Mouse (Mus musculus): Measurements from ENCODE around the gene Cacnb4.

Cacnb4 gene

DNA sequence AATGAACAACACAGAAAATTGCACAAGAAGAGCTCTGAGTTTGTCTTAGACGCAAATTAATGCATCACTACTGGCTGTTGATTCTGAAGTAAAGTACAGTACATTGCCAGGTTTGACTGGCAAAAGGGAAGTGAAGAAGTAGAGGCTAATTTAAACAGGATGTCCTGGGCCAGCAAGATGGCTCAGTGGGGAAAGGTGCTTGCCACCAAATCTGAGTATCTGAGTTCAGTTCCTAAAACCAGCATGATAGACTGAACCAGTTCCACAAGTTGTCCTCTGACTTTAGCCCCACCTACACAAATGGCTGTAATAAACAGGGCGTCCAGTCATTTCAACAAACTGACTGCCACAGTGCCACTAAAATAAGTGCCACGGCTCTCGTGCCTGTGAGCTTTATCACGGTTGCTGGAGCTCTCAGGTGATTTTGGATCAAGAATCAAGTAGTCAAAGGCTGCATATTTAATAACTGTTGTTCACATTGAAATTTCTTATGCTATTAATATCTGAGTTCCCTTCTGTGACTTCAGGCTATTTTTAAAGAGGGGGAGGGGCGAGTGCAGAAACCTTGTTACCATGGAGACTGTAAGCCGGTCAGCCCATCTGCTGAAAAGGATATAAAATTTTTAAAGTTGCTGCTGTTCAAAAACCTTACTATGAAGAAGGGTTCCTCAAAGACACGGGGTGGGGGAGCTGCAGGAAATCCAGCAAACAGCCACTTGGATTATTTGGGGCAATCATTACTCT, 29.2 kb downstream of the Cacnb4 start:
- DNase-seq (ENCODE audit: low spot score) = no peak

DNA sequence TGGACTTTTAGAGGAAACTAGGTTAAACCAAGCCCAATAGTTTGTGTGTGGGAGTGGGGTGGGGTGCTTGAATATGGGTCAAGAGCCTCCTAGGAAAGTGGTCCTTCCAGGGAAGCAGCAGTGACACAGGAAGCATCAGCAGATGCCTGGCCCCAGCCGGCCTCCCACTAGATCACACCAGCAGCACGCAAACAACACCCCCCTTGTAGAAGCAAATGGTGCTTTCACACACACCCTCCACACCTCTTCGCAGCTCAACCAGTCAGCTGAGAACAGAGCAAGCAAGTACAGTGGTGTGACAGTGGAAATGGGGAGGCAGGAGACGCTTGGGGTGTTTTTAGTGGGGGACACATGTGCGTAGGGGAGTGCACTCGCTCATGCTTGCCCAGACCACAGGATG, 33.0 kb downstream of the Cacnb4 start:
- no peak for DNase-seq (ENCODE audit: low spot score)

DNA sequence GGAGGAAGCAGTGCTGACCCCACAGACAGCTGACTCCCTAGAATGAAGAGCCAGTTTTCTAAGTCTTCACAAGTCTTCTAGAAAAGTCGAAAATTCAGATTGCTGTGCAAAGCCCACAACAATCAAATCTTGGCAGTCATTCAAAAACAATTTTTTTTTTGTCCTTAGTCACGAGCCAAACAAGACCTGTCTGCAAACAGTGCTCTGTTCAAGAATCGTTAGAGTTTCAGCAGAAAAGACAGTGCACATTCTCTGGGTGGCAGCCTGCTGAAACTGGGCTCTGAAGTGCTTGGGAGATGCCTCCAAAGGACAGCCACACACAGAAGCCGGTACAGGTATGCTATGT, 37.1 kb downstream of the Cacnb4 start:
- DNase-seq (ENCODE audit: low spot score) = no peak

DNA sequence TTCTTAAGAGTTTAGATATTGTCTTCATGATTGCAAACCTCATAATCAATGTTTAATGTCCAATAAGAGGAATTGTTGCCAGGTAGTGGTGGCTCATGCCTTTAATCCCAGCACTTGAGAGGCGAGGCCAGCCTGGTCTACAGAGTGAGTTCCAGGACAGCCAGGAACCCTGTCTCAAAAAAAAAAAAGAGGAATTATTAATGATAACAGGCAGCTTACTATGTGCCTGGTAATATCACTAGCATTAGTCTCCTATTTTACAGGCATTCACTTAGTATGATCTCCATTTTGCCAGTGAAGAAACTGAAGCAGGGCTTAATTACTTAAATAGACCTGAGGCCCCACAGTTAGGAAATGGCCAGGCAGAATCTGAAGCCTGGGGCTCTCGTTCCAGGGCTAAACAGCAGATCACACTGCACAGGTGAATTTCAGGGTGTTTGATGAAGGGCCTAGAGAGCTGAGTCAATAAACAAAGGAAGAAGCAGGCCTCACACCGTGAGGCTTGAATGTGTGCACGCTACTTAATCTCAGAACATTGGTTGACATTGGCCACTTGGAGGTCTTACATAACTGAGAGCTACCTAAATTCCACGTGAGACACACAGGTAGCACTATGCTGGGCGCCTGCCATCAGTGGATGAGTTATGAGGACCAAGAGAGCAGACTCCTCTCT, 37.6 kb downstream of the Cacnb4 start:
- no peak for DNase-seq (ENCODE audit: low spot score)

DNA sequence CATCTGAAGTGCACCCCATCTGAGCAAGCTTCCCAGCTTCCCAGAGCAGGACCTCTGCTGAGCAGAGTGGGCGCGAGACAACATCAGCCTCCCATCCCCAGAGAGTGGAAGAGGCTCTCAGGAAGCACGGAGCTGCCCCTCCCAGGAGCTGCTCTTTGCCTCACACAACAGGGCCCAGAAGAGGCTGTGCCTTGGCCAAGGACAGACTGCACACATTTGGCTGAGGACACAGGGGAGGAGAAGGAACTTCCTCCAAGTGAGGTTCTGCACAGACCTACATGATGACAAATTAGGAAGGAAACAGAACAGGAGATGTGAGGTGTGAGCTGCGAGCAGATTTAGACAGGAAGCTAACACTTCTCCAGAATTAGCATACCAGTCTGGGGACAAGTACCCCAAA, 38.4 kb downstream of the Cacnb4 start:
- no peak for DNase-seq (ENCODE audit: low spot score)

DNA sequence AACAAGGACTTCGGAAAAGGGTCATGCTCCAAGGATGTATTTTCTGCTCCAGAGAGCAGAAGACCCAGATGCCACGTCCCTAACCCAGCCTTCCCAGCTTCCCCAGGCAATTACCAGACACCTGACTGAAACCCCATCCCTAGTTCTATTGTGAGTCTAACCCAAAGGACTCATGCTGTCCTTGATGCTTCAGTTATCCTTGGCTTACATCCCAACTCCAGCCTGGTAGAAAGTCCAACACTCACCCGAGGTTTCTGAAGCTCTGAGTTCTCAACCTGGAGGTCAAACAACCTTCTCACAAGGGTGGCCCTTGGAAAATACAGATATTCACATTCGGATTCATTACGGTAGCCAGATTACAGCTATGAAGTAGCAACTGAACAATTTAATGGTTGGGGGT, 40.6 kb downstream of the Cacnb4 start:
- no peak for DNase-seq (ENCODE audit: low spot score)

DNA sequence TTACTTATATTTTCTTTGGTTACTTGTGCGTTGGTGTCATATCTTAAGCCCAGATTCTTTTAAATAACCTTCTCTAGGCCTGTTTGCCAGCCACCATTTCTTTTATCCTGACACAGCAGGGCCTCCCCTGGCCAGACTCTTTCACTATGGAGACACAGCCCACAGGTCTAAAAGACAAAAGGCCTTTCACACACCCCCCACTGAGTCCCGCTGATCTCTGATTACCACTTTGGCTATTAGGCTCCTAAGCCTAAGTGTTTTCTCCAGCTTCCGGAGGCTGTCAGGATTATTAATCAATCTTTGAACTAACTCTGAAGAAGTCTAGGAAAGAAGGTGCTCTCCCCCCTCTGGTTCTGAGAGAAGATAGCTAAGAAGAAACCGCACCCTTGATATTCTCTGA, 41.3 kb downstream of the Cacnb4 start:
- DNase-seq (ENCODE audit: low spot score) = no peak

DNA sequence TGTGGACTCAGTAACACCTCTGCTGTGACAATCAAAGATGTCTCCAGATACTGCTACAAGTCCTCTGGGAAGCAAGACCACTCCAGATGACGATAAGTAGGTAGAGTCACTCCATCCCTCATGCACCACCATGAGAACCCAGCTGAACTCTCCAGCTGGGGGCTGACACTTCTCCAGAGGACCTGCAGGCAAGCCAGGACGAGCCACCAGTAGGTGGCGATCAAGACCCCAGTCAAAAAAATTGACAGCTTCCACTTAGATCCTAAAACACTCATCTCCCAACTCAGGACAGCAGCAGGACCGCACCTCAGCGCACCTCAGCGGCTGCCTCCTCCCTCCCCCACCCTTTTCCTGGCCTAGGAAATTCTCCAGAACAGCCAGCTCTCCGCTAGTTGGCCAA, 43.8 kb downstream of the Cacnb4 start:
- DNase-seq (ENCODE audit: low spot score) = peak; percentile 27

DNA sequence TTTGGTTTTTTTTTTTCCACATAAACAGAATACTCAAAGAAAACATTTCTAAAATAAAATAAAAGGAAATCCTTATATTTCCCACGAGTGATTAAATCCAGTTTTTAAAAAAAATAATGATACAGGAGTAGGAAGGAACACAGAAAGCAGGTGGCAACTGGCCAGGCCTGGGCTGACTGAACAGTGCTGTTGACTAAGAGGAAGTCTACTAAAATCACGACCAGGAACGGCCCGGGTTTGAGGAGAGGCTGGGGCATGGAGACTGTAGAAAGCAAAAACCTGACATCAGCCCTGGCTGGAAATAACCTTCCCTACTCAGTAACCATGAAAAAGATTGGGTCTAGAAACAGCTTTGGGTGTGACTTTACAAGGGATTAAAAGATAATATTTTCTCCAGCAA, 48.4 kb downstream of the Cacnb4 start:
- DNase-seq (ENCODE audit: low spot score) = no peak

DNA sequence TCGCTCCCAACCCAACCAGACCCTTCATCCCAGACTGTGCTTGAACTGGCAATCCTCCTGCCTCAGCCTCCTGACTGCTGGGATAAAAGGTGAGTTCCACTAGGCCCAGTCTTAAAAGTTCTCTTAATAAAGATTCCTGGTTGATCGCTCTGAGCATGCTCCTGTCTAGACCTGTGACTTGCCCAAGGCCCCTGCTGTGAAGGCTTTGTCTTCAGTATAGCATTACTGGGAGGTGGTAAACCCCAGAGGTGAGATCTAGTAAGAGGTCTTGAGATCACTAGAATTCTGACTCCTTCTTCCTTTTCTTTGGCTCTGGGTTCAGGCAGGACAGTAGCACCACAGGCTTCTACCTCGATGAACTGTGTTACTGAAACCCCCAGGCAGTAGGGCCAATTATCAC, 50.4 kb downstream of the Cacnb4 start:
- DNase-seq (ENCODE audit: low spot score) = no peak

DNA sequence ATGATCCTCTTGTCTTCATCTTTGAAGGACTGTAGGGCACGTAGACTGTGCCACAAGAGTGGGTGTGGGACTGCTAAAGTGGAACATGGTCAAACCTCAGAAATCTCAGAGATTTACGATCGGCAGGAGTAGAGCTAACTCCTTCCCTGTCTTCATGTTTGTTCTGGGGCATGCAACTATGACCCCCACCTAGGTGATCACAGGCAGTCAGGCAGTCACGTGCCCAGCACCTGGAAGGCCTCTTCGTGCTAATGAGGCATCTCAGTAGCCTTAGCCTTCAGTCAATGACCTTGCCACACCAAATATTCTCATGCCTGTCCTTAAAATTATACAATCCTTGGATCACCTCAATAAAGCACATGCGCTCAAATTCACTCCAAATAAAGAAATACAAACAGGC, 50.9 kb downstream of the Cacnb4 start:
- DNase-seq (ENCODE audit: low spot score) = no peak

DNA sequence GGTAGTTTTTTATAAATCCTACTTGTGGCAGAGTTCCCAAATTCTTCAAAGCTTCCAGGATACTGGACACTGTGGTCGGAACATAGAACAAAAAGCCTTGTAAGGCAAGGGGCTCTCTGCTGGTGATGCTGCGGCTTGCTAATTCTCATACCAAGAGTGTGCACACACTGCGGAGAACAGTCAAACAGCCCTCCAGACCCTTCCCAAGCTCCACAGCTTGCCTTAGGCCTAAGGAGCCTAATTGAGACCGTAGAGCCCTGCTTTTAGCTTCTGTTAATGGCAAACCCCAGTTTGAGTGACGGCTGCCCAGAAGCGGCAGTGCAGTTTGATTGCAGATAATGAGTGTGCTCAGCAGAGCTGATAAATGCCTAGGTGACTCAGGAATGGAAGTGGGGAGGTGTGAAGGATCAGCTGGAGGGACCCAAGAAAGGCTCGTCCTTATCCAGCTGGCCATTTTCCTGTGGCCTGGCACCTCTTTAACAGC, 52.7 kb downstream of the Cacnb4 start:
- DNase-seq (ENCODE audit: low spot score) = no peak

DNA sequence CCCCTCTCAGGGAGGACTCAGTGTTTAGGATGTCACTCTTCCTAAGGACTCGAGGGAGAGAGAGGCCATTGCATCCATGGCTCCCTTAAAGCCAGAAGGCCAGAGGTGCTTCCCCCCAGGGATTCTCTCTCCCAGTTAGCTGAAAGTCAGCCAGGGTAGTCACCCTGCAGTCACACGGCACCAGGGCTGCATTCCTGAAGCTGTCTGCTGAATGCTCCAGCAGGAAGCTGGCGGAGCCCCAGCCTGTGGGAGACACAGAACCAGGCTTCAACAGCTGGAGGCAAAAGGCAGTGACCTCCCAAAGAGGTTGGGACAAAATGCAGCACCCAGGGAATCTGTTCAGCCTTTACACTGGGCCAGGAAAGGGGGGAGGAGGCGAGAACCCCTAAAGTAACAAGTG, 53.2 kb downstream of the Cacnb4 start:
- peak; percentile 17 for DNase-seq (ENCODE audit: low spot score)

DNA sequence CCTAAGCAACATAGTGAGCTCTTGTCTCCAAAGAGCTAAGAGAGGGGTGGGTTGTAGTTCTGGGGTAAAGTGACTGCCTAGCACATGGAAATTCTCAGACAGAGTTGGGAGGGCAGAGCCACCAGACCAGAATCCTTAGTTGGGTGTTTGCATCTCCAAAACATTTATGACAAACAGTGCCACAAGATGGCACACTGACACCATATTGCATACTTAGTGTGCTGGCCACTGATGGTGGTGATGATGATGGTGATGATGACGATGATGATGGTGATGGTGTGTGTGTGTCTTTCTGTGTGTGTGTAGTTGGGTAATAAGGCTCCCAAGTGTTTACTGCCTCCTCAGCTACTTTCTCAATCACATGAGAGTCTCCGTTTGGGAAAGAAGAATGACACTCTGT, 54.0 kb downstream of the Cacnb4 start:
- no peak for DNase-seq (ENCODE audit: low spot score)

DNA sequence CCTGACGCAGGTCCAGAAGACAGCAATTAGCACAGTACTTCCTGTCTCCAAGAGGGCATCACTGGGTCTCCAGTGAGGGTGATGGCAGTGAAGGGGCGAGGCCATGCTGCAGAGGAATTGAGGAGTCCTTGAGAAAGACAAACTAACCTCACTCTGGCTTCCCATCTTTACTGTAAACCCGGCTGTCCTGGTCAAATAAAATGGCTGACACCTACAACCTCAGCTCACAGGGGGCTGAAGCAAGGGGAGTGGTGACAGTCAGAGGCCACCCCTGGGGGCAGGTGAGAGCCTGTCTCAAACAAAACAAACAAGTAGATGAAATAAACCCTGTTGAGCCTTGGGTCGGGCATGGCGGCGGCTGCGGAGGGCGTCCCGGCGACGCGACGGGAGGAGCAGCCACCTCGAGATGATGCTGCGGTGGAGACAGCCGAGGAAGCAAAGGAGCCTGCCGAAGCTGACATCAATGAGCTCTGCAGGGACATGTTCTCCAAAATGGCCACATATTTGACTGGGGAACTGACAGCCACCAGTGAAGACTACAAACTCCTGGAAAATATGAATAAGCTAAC, 57.1 kb downstream of the Cacnb4 start:
- no peak for DNase-seq (ENCODE audit: low spot score)

DNA sequence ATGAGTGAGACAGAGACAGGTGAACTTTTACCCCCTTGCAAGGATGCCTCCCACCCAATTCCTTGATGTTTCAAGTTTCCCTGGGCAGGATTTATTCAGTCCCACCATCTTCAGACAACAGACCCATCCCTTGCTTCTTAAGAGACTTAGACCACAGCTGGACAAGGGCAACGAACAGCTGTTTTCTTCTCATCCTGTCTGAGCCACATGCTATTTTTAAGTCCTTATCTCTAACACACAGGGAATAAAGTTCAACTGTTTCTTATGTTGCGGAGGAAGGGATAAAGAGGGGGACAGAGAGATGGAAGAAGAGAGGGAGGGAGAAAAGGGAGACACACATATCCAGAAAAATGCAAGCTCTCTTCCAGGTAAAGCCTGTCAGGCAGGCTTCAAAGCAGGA, 57.8 kb downstream of the Cacnb4 start:
- no peak for DNase-seq (ENCODE audit: low spot score)

DNA sequence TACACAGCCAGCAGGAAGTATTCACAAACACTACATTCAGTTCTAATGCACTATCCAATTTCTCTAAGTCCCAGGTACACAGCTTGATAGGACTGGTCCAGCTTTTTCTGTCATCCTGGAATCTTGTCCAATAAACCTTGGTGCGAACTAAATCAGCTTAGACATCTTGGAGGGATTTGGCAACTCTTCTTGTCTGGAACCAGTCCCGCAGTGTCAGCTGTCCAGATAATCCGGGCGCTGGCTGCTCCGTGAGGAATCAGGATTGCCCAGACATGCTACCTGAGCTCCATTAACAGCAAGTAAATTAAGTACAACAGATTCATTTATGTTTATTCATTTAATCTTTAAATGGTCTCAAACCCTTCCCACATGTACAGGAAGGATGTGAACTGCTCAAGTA, 61.2 kb downstream of the Cacnb4 start:
- no peak for DNase-seq (ENCODE audit: low spot score)

DNA sequence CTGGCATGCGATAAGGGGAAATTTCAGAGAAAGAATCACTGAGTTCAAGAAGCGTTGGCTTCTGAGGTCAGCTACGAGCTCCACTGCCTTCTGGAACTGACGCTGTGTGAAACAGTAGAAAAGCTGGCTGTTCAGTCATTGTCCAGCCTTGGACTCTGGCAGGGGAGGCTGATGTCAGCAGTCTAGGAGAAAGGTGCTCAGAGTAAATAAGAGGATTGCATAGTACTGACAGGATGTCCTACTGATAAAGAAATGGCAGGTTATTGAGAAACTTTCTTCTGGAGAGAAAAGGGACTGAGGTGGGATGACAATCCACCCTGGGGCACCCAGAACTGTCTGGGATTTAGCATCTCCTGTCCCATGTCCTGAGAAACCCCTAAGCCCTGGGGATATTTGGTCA, 62.7 kb downstream of the Cacnb4 start:
- no peak for DNase-seq (ENCODE audit: low spot score)

DNA sequence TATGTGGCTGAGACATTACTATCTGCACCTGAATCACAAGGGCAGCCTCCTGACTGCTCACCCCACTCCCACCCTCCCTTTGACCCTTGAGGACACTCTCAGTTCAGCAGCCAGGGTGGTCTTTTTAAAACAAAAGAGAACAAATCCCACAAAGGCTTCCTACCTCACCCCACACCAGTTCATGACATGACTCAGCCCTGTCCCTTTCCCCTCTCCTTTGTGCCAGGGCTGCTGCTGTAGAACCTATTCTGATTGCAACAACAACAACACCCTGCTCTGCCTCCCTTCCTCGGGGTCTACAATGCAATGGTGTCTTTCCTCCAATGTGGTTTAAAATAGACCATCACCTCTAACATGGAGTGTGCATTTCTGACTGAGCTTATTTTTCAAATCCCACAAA, 67.1 kb downstream of the Cacnb4 start:
- DNase-seq (ENCODE audit: low spot score) = no peak

DNA sequence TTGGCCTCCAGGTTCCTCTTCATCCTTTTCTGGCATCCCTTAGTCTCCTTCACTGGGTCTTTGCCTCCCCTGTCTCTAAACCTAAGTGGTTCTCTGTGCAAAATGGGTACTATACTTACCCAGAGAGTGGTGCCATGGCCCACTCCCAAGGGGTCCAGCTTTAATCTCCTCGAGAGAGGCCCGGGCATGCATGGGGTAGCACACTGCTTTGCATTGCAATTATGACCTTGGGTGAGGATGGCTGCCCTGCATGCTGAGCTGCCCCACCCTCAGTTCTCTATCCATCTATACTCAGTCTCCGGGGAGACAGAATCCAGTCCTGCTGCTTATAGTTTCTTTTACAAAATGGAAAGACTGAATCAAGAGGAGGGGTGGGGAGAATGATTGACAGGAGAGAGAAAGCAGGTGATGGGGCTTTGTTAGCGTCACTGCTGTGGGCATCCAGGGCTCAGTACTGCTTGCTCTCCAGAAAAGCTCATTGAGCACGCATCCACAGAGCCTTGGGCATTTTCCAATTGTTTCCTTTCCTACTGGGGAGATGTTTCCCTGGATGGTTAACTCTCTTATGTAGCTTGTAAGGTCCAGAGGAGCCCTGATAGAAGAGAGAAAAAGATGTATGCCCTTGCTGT, 68.7 kb downstream of the Cacnb4 start:
- no peak for DNase-seq (ENCODE audit: low spot score)

DNA sequence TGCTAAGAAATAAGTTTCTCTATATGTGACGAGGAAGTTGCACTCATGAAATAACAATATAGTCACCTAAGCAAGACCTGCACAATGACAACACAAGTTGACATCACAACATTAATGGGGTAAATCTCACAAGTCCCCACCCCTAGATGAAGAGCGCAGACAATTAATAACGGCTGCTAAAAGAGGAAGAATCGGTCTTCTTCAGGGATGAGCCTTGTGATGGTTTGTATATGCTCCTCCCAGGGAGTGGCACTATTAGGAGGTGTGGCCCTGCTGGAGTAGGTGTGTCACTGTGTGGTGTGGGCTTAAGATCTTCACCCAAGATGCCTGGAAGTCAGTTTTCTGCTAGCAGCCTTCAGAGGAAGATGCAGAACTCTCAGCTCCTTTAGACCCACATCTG, 70.3 kb downstream of the Cacnb4 start:
- DNase-seq (ENCODE audit: low spot score) = no peak

DNA sequence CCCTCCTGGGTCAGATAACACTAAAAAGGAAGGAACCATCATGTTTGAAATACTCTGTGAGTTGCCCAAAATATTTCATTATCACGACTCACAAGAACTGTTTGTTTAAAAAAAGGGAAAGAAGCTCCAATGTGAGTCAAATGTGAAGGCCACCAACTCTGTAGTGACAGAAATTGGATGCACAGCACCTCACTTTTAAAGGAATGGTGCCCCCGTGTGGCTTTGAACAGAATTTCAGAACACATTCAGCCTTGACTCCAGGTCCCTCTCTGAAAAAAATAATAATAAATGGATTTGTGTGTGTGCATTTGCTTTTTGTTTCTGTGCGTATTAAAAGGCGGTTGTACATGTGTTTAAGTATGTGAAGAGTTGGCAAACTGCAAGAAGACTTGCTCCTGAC, 71.3 kb downstream of the Cacnb4 start:
- no peak for DNase-seq (ENCODE audit: low spot score)

DNA sequence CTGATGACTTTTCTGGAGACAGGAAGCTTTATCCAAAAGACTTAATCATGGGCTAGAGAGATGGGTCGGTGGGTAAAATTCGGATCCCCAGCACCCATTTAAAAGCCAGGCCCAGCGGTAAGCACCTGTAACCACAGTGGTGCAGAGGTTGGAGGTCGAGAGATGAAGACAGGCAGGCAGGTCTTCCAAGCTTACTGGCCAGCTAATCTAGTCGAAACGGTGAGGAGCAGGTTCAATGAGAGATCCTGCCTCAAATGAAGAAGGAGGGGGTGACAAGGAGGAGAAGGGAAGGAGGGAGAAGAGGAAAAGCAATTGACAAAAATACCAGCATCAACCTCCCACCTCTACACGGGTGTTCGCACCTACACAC, 72.0 kb downstream of the Cacnb4 start:
- no peak for DNase-seq (ENCODE audit: low spot score)

Data from ovary, postnatal 10 days (tissue).